Mouse (Mus musculus) embryo, embryonic 9.5 days (tissue): ENCODE measurements around the gene Fam228b.
"Not testable (repeated sequence)": the region's sequence is repeated elsewhere in the genome, so short reads cannot be mapped to it uniquely, and the experiment has no call there.

Experiments used
- DNase-seq: peaks from one replicate; pipeline ENCODE4 v3.0.0-alpha.2; 2017; ENCODE audit errors: extremely low spot score

Fam228b gene

DNA sequence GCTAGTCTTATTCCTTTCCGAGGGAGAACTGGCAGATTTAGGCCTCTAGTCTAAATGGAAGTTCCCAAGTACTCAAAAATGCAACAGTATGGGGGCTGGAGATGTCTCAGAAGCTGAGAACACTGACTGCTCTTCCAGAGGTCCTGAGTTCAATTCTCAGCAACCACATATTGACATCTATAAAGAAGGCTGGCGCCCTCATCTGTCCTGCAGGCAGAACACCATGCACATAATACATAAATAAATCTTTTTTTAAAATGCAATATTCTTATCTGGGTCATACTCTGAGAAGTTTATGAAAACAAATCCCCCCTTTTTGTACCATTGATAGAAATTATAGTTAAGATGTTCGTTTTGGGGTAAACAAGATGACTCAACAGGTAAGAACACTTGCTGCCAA, 26.9 kb downstream of the Fam228b start:
- no peak for DNase-seq

DNA sequence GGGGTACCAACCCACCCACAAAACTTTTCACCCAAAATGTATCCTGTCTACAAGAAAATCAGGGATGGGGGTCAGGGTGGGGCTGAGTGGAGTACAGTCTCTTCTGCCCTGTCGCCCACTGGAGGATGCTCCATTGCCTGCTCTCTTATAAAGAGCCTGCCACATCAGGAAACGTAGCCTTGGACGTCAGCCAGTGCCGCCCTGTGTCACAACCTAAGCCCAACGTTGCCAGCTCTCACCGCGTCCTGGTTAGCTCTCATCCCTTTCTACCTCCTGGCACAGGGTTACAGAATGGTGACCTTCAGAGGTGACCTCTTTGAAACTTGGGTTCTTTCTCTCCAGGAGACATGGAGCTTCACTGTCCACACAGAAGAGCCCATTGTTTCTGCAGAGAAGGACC, 28.2 kb downstream of the Fam228b start:
- no peak for DNase-seq

DNA sequence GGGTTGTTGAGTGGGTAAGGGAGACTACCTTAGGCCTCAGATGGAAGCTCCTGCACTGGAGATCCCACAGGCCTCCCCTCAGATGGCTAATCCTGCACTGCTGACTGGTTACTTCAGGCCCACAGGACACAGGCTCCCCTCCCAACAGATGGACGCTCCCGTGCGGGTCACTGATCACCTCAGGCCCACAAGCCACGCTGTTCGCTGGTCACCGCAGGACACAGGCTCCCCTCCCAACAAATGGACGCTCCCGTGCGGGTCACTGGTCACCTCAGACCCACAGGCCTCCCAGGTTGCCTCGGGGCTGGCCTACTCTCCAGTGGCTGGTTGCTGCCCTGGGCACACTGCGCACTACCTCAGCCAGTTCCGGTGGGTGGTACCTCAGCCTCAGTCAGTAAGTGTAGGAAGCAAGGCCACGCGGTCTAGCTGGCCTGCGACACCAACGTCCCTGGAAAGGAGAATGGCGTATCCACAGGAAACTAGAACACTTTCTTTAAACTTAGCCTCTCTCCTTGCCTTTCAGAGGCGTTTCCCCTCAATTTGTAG, 31.0 kb downstream of the Fam228b start, which contains the start of gene Fam228a:
Gene Fam228a, minus strand, starts transcription at position 400 of the 546 bp plus-strand sequence.
- no peak for DNase-seq

DNA sequence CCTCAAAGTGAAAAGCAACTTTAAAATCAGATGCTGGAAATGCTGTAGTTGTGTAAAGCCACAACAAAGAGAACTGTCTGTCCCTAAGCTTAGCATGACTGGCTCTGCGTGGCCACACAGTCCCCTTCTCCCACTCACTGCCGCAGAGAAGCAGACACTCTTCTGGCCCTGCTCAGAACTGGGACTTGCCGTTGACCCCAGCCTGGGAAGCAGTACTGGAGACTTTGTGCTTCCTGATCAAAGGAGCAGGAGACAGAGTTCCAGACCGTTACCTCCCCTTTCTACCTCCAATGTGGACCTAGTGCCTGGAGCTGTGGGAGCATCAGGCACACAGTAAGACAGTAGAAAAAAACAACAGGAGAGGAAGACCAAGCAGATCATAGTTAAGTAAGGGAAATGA, 36.7 kb downstream of the Fam228b start:
- DNase-seq = no peak

DNA sequence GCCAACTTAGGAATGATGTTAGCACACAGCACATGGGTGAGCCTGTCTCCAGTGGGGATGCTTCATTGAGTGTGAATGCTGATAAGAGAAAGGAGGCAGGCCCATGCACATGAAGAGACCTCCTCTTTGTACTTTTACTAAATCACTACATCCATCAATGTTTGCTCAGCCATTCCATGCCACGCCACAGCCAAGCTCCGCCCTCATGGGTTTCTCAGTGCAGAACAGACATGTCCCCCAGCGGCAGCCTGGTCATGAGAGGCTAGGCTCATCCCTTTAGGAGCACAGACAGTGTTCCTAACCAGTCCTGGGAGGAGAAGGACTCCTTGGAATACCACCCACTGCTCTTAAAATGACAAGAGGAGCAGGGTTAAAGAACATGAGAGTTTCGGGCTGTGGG, 37.4 kb downstream of the Fam228b start:
- no peak for DNase-seq

DNA sequence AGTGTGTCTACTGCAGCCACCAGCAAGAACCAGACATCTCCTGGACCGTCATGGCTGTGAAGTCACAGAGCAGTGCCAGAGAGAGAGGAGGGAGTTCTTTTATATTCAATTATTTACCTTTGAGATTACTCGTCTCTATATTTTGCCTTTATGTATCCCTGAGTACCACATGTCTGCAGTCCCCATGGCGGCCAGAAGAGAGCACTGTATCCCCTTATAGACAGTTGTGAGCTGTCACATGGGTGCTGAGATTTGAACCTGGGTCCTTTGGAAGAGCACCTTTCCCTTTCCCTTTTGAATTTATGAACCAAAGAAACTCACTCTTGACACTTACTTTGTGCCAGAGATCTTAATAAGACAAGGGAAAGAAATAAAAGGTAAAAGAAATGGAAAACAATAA, 39.9 kb downstream of the Fam228b start:
- no peak for DNase-seq

DNA sequence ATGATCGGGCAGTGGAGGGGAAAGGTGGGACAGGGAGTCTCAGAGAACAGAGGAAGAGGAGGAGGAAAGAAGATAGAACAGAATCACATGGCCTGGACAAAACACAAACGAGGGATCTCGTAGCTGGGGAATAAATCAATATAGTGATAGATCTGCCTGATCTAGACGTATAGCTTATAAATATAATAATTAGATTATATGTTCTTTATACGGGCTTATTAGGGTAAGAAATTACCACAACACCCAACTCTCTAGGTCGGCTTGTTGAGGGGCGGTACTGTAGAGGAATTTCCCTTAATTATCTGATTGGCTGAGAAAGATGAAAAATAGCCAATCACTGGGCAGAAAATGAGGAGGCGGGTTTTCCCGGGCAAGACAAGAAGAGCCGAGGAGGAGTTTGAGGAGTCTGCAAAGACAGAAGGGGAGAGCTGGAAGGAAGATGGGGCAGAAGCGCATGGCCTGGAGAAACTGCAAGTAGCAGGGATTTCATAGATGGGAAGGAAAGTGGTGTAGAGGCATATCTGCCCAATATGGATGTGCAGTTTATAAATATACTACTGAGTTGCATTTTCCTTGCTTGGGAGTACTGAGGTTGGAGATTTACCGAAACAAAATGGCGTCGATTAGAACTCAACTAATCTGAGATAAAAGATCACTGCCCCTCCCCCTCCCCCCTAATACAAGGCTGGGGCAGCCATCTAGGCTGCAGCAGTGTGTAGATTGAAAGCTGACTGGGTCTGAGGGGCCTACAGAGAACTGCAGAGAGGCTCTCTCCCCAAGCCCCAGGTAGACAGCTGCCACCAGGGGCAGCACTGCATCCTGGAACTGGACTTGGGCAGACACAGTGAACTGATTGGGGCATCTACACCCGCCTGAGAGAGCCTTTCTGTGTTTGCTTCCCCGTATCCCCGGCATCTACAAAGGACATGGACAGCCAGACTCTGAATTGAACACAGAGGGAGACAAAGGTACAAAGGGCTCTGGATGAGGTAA, 49.0 kb downstream of the Fam228b start:
- DNase-seq = no peak

DNA sequence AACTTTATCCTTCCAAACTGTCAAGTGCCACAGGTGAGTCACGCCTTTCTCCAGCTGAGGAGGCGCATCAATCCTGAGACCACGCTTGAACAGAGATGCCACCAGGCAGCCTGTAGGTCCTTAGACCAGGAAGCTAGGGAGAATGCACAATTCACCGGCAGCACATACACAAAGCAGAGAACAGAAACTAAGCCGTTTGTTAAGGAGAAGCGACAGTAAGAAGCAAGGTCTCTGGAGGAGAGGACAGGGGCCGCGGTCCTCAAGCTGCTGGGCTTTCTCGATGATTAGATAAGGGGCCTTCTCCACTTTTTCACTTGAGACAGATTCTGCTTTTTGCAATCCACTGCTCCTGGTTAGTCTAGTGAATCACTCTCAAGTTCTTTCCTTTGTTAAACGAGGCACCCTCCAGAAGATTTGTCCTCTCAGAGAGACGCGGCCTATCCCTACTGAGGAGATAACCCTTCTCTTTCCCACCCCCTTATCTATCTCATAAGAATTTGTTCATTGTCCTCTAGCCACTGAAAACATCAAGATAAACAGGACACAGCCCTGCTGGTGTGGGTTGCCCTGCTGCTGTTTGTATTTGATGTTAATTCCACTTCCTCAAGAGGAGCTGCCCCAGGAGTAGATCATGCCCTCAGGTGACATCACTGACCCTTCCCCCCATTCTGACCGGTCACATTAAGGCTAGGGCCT, 49.9 kb downstream of the Fam228b start:
- DNase-seq = no peak

DNA sequence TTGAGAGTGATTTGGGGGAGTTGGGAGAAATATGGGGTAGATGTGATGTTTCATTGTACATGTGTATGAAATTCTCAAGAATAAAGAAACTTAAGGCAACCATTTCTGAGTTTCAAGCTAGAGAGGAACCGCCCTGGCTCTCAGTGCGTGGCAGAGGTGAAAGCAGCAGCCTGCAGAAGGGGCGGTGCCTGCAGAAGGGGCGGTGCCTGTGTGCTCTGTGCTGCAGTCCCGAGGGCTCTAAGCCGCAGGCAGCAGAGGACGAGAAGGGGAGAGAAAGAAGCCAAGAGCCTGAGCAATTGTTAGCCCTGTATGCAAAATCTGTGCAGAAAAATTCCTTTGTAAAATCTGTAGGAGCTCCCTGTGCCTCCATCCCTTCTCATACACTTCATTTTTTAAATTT, 51.6 kb downstream of the Fam228b start:
- peak; percentile 42 for DNase-seq

DNA sequence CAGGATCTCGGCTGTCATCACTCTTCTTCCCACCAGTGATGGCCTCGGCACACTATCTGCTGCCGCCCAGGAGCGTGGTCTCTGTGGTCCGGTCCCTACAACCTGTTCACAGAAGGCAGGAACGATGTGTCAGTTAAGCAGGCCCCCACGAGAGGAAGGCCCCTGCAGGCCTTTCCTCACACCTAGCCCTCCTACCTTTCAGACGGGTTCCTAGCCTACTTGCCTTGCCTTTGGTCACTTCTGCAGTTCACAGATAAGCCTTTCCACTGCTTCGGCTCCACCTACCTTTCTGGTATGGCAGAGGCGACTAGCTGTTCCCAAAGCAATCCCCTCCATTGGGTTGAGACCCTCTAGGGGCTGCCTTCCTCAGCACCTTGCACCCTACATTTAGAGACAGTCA, 53.5 kb downstream of the Fam228b start:
- no peak for DNase-seq

DNA sequence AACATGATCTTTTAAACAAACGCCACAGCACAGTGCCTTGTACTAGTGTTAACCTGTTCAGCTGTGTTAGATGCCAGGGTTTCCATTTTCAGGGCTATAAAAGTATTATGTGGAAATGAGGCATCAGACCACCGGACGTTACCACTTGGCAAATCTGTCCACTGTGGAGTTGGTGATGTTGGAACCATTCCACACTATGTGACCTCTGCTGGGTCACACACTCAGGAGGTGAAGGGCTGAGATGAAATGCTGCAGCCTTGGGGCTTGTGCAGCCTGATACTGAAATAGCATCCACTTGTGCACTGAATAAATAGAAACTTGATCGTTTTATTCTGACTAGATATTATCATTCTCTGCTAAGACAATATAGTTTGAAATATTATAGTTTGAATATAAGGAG, 55.7 kb downstream of the Fam228b start:
- no peak for DNase-seq

DNA sequence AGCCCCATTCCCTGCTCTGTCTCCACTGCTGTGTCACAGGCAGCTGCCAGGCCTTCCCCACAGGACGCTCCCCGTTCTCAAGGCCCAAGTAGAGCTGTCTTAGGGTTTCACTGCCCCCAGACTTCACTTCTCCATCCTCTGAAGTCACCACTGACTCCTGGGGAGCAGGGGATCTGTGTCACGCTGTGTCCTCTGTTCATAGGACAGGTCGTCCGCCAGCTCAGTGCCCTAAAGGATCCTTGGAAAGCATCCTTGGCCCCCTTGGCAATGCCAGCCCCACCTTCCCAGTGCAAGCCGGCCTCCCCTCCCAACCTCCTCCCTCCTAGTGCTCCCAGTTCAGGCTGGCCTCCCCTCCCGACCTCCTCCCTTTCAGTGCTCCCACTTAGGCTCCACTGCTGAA, 59.1 kb downstream of the Fam228b start:
- DNase-seq = no peak

DNA sequence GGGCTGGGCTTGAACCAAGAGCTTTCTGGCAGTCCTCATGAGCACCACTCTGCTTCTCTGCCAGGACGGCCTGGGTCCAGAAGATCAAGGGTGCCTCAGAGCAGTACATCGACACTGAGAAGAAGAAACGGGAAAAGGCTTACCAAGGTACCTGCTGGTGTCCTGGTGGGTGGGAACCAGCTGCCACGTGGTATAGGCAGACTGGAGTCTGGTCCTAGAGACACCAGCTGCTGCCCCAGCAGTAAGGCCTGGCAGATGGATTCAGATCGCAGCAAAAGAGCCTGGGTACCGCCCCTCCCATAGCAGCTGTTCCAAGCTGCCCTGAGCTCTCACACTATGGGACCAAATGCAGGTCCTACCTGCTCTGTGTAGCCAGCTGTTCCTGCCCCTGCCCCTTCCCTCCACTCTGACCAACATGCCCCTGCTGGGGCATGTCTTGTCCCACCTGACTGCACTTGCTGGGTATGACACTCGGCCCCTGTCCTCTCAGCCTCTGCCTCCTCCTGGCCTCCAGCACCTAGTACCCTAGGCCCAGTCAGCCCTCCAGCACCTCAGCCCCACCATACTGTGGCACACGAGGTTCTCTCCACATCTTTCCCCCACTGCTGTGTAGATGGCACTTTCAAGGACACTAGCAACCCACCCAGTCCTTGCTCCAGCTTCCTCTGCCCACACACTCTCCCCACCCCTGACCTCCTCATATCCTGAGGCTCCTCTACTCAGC, 60.0 kb downstream of the Fam228b start:
- DNase-seq = no peak

DNA sequence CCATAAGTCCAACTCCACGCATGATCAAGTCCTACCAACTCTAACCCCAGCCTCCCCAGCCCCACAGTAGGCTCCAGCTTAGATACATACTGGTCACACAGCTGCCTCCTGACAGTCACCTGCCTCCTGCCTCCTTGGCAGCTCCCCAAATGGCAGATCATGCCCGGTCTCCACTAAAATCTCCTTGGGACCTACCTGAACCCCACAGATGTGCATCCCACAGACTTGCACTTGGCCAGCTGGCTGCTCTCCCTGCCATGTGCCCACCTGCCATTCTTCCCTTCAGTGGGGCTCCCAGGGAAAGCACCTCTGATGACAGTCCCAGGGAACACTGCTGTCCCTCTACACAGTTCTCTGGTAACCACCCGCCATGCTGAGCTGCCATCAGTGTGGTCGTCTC, 60.8 kb downstream of the Fam228b start:
- no peak for DNase-seq

DNA sequence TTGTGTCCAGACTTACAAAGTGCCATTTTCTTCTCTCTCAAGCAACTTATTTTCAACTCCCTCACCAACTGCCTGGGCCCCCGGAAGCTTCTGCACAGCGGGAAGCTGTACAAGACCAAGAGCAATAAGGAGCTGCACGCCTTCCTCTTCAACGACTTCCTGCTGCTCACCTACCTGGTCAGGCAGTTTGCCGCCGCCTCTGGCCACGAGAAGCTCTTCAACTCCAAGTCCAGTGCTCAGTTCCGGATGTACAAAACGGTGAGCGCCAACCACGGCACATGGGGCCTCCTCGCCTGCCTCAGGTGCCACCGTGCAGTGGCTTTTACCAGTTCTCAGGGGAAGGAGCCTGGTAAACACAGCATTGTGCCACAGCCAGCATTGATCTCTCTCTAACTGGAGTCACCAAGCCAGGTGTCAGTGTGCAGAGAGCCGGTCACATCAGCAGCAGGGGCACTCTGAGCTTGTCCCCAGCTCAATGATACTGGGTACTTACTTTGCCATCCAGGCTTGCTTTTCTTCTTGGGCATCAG, 61.5 kb downstream of the Fam228b start:
- no peak for DNase-seq

DNA sequence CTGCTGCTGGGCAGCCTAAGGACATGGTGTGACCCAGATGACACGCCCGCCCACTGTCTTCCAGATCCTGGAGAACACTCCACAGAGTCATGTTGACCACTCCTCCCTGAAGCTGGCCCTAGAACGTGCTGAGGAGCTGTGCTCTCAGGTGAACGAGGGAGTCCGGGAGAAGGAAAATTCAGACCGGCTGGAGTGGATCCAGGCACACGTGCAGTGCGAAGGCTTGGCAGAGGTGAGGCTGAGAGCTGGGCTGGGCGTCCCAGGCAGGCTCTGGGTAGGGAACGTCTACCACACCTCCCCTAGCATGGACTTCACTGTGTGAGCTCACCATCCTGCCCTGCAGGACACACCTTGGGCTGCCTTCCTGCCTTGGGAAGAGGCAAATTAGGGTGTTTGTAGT, 62.2 kb downstream of the Fam228b start:
- DNase-seq = no peak

DNA sequence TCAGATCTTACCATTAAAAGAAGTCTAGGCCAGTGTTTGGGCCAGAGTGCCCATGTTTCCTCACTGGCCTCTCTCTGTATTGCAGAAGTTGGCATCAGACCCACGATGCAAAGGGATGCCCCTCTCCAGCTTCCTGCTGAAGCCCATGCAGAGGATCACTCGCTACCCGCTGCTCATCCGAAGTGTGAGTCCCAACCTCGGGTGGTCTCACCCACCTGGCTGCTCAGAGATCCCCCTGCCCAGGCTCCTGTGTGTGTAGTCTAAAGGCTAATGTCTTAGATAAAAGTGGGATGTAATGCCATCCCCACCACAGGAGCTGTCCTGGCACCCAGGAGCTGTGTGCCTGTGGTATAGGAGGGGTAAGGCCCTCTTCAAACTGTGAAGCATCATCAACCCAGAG, 62.9 kb downstream of the Fam228b start:
- DNase-seq = no peak

DNA sequence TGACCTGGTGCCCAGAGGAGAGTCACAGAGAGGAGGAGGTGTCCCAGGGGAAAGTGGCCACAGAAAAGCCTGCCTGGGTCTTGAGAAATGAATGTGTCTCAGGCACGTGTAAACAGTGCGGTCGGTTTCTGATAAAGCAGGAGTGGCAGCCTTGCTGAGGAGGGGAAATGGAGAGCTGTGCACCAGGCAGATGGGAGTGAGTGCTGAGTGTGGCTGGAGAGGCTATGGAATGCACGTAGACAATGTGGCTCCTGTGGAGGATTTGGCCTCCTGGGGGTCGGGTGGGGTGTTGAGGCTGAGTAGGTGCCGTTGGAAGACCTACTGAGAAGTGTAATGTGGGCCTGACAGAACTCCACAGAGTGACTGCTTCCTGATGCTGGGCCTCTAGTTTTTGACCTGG, 63.4 kb downstream of the Fam228b start:
- DNase-seq = not testable (repeated sequence)

DNA sequence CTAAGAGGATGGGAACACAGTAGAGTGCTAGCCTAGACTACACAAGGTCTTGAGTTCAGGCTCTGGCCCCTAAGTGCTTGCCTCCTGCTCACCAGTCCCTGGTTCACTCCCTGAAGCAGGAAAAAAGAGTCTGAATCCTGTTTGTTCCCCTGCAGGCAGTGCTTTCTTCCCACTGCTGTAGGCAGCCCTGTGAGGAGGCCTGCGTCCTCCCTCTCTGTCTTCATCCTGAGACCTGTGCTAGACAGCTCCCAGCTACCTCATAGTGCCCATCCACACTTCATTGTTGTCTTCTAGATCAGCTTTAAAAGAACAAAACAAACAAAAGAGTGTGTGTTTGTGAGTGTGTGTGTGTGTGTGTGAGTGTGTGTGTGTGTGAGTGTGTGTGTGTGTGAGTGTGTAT, 74.5 kb downstream of the Fam228b start:
- no peak for DNase-seq

DNA sequence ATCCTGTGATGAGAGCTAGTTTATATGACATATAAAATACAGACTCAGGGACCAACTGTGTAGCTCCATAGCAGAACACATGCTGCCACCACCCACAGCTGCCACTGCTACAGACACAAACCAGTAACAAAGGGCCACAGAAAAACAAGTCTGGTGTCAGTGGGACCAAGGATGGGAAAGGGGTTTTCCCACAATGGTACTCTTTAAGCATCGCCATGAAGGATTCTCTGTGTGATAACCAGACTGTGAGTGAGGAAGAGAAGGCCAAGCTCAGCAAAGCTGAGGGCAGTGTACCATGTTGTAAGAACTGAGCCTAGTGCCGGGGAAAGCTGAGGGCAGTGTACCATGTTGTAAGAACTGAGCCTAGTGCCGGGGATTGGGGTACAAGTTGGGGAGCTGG, 77.9 kb downstream of the Fam228b start:
- DNase-seq = no peak
